Mouse (Mus musculus): ENCODE results near the gene Adm2.

Gene Adm2

GRCm38 (mm10) chr15:89355241-89356187 lies 33.0 kb downstream of the Adm2 start, which contains the start of the genes Lmf2 and Ncaph2:
Gene Lmf2 (minus strand): TSS chr15:89355659.
Gene Ncaph2 (plus strand): TSS chr15:89355719.
- DNase-seq (ENCODE audit: low read depth, low spot score) = peak; percentile 99

GRCm38 (mm10) chr15:89356372-89356771 lies 33.9 kb downstream of the Adm2 start:
- DNase-seq (ENCODE audit: low read depth, low spot score) = peak; percentile 68

GRCm38 (mm10) chr15:89358784-89359183 lies 36.3 kb downstream of the Adm2 start:
- no peak for DNase-seq (ENCODE audit: low read depth, low spot score)

- DNase-seq (ENCODE audit: low read depth, low spot score) = no peak
These were observed 40.5 kb downstream of the Adm2 start for GRCm38 (mm10) chr15:89363051-89363450.

- no peak for DNase-seq (ENCODE audit: low read depth, low spot score)
These were observed 42.6 kb downstream of the Adm2 start for GRCm38 (mm10) chr15:89365141-89365551.

- DNase-seq (ENCODE audit: low read depth, low spot score) = no peak
These were observed 49.5 kb downstream of the Adm2 start for GRCm38 (mm10) chr15:89372068-89372467.

- DNase-seq (ENCODE audit: low read depth, low spot score) = no peak
These were observed 50.0 kb downstream of the Adm2 start for GRCm38 (mm10) chr15:89372536-89372935.

GRCm38 (mm10) chr15:89373027-89373761 lies 50.7 kb downstream of the Adm2 start:
- peak; percentile 96 for DNase-seq (ENCODE audit: low read depth, low spot score)

- DNase-seq (ENCODE audit: low read depth, low spot score) = peak; percentile 92
These were observed 51.3 kb downstream of the Adm2 start, which contains the start of gene Sco2 for GRCm38 (mm10) chr15:89373762-89374248. Gene Sco2 (minus strand): TSS chr15:89373846.

Data from CD4-positive, CD25-positive, alpha-beta regulatory T cell, adult 2 months (primary cell).